Mouse (Mus musculus): ENCODE measurements at regions not wholly inside any gene's neighbourhood (a gene's known extent, or its start where the extent isn't known, plus 50 kb on each side); places are given as distances from the start of the nearest gene placed in this dataset.

DNA sequence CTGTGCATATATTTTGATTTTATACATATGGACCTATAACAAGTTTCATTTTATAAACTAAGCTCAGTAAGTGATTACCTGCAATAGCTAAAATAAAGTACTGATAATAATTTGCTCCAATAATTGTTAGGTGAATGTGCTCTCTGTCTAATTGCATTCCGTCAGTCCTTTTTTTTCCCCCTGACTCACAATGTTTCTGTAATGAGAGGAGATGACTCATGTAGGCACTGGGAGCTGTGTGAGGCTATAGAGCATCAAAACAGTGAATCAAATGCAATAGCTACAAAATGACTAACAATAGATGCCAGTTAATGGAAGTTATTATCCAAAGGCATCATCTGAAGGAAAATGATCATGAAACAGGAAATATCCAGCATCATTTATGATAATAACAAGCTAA, 451.3 kb downstream of the Epha3 start:
- no peaks in the 10 kb centered on the region for H3K27me3 ChIP-seq
- no peak overlapping the region for H3K4me2 ChIP-seq
- H3K9ac ChIP-seq, result no peak overlapping the region
- H3K27ac ChIP-seq (replicated peaks), result no peak overlapping the region
- H3K9me3 ChIP-seq, result no peaks in the 10 kb centered on the region
- WGBS, result 59% methylated on average over 1 of the region's 1 CpGs
- H3K4me3 ChIP-seq, result no peak overlapping the region
- H3K36me3 ChIP-seq, result no peaks in the 10 kb centered on the region
- ATAC-seq (ENCODE audit: low FRiP score, low read depth), result no peak
- no peaks in the 10 kb centered on the region for H3K4me1 ChIP-seq (replicated peaks)

DNA sequence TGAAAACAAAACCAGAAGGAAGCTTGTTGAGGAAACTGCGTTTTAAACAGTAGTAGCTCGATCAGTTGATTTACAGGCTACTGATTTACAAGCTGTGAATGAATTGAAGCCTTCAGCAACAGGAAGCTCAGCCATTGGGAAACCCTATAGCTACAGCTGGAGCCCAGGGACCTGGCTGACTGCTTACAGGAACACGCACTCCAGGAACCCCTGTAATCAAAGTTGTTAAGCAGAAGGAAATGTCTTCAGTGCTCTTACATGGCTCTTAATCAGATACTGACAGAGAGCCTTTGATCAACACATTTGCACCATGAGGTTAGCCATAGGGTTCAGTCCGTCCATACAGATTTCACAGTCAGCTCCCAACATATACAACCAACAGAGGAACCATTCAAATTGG, 411.7 kb downstream of the Epha3 start:
- no peaks in the 10 kb centered on the region for H3K36me3 ChIP-seq
- H3K4me2 ChIP-seq, result no peak overlapping the region
- H3K9me3 ChIP-seq, result no peaks in the 10 kb centered on the region
- no peak for ATAC-seq (ENCODE audit: low FRiP score, low read depth)
- no peak overlapping the region for H3K27ac ChIP-seq (replicated peaks)
- H3K9ac ChIP-seq, result no peak overlapping the region
- 69% methylated on average over 4 of the region's 4 CpGs for WGBS
- H3K4me1 ChIP-seq (replicated peaks), result no peaks in the 10 kb centered on the region
- H3K4me3 ChIP-seq, result no peak overlapping the region
- H3K27me3 ChIP-seq, result no peaks in the 10 kb centered on the region

DNA sequence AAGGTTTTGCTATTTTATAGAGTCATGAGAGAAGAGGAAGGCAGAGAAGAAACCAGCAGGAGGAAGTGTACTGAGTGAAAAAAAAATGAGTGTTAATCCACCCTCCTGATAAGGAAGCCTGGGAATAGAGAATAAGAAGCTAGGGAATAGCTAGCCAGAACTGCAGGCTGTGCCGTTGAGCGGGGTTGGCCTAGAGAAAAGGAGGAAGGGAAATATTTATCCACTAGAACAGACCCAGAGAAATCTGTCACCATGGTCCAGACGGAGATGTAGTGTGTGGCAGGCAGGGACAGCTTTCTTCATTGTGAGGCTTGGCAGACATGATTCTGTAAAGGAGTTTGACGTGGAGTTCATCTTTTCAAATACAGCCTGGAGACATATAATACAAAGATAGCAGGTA, 397.4 kb downstream of the Epha3 start:
- H3K9me3 ChIP-seq, result no peaks in the 10 kb centered on the region
- no peak overlapping the region for H3K4me3 ChIP-seq
- no peak overlapping the region for H3K4me2 ChIP-seq
- H3K36me3 ChIP-seq, result no peaks in the 10 kb centered on the region
- WGBS, result 75% methylated on average over 4 of the region's 4 CpGs
- no peaks in the 10 kb centered on the region for H3K4me1 ChIP-seq (replicated peaks)
- no peak for ATAC-seq (ENCODE audit: low FRiP score, low read depth)
- H3K27ac ChIP-seq (replicated peaks), result no peak overlapping the region
- no peak overlapping the region for H3K9ac ChIP-seq
- H3K27me3 ChIP-seq, result no peaks in the 10 kb centered on the region

DNA sequence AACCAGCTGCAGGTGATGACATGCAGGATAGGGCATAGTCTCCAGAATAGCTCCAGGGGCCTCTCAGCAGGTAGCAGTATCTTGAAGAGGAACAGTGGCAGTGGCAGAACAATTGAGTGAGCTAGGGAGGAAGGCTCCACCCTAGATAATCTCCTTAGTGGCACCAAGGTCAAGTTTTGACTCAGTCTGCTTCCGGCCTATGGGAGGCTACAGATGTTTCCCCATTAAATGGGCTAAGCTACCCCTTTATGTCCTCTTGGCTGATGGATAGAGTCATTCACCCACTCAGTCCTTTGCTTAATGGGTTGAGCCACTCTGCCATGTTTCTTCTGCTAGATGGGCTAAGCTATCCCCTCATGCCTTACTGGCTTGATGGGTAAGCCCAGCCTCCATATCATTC, 395.1 kb downstream of the Epha3 start:
- Histone ChIP-seq H3K27me3 (no peaks in the 10 kb centered on the region), H3K4me2 (no peak overlapping the region), H3K9ac (no peak overlapping the region), H3K9me3 (no peaks in the 10 kb centered on the region), H3K36me3 (no peaks in the 10 kb centered on the region), H3K27ac (replicated peaks) (no peak overlapping the region), H3K4me1 (replicated peaks) (no peaks in the 10 kb centered on the region), H3K4me3 (no peak overlapping the region)
- 97% methylated on average over 1 of the region's 1 CpGs for WGBS
- no peak for ATAC-seq (ENCODE audit: low FRiP score, low read depth)

Measured in hindbrain, embryonic 15.5 days (tissue).